In the genomic region with DNA sequence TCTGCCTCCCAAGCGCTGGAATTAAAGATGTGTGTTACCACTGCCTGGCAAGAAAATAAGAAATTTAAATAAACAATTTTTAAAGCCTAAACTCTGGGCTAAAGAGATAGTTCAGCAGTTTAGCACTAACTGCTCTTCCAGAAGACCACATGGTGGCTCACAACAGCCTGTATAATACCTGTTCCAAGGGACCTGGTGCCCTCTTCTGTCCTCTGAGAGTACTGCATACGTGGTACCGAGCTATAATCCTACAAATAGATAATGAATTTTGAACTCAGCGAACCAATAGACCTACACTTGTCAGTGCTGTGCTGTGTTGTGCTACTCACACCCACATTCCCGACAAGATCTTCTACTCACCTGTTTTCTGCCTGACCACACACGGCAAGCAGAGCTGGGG, we compare ENCODE assay signal across 8 mouse cellular contexts. TPM values are rescaled to one million over a fixed set of nuclear protein-coding genes. Genes with fewer than 3 reads are reported as not detected.
DNase-seq lines count a peak whose midpoint lies in the region; ATAC-seq lines count a peak whose summit lies in the region.
"Had no signal": no experiment of that assay in that cellular context is flagged by ENCODE, and none has a peak within 500 bp of the region (broad histone marks: within the 10 kb centered on the region; RNA-seq: fewer than 3 reads in every experiment).

No protein-coding gene starts in this region.

- H3K4me2 ChIP-seq in forebrain, embryonic 13.5 days = no peak overlapping the region
- no peak overlapping the region for H3K4me2 ChIP-seq in hindbrain, embryonic 11.5 days (replicated peaks; ENCODE audit: low read depth, low read length)
- H3K4me2 ChIP-seq: limb, embryonic 12.5 days had no signal

- no peaks in the 10 kb centered on the region for H3K27me3 ChIP-seq in forebrain, embryonic 13.5 days
- H3K27me3 ChIP-seq in hindbrain, embryonic 11.5 days (ENCODE audit: control insufficient read depth, insufficient read depth, low read length) = no peaks in the 10 kb centered on the region
- H3K27me3 ChIP-seq: limb, embryonic 12.5 days had no signal

- DNase-seq in Muller cell, postnatal 12 days (ENCODE audit: inconsistent ontology term) = peak; percentile 39
- DNase-seq in c-Kit-positive CD71-negative TER-119-negative erythroid progenitor cells, embryonic 14.5 days (ENCODE audit: low read depth) = peak; percentile 74
- DNase-seq in hindbrain, embryonic 11.5 days (ENCODE audit: low spot score) = peak; percentile 82
- peak; percentile 42 to 72 for DNase-seq in layer of hippocampus, postnatal 14 days (ENCODE audit: low spot score in 2 of 2)
- peak; percentile 72 for DNase-seq in right cerebral cortex, postnatal 14 days

- H3K4me1 ChIP-seq in forebrain, embryonic 13.5 days = no peaks in the 10 kb centered on the region
- no peaks in the 10 kb centered on the region for H3K4me1 ChIP-seq in hindbrain, embryonic 11.5 days (replicated peaks; ENCODE audit: control insufficient read depth, insufficient read depth, low read length)
- H3K4me1 ChIP-seq: limb, embryonic 12.5 days had no signal

- H3K9ac ChIP-seq in forebrain, embryonic 13.5 days = no peak overlapping the region
- no peak overlapping the region for H3K9ac ChIP-seq in hindbrain, embryonic 11.5 days (ENCODE audit: low read depth, low read length)
- H3K9ac ChIP-seq: limb, embryonic 12.5 days had no signal

- no peaks in the 10 kb centered on the region for H3K36me3 ChIP-seq in forebrain, embryonic 13.5 days (ENCODE audit: poor library complexity, severe bottlenecking)
- H3K36me3 ChIP-seq in hindbrain, embryonic 11.5 days (ENCODE audit: control insufficient read depth, insufficient read depth, low read length) = no peaks in the 10 kb centered on the region
- H3K36me3 ChIP-seq: limb, embryonic 12.5 days had no signal

- no peak overlapping the region for H3K27ac ChIP-seq in forebrain, embryonic 13.5 days
- H3K27ac ChIP-seq in hindbrain, embryonic 11.5 days (ENCODE audit: low read depth, low read length) = no peak overlapping the region
- H3K27ac ChIP-seq: limb, embryonic 12.5 days had no signal

- 15% methylated on average over 6 of the region's 6 CpGs for WGBS in forebrain, embryonic 13.5 days
- WGBS in hindbrain, embryonic 11.5 days = 14% methylated on average over 6 of the region's 6 CpGs

- ATAC-seq in forebrain, embryonic 13.5 days = peak; percentile 70; the same call in 1 of the 2 replicates
- ATAC-seq in hindbrain, embryonic 11.5 days (ENCODE audit: low FRiP score) = 0 out of 2 replicates have a peak, but pooled peaks have one; percentile 47
- peak; percentile 98 for ATAC-seq in megakaryocyte, adult 5-6 weeks (ENCODE audit: poor library complexity, severe bottlenecking)

- no peak overlapping the region for H3K4me3 ChIP-seq in forebrain, embryonic 13.5 days
- H3K4me3 ChIP-seq in hindbrain, embryonic 11.5 days (ENCODE audit: low read depth, low read length) = no peak overlapping the region
- H3K4me3 ChIP-seq: limb, embryonic 12.5 days had no signal

- no peaks in the 10 kb centered on the region for H3K9me3 ChIP-seq in forebrain, embryonic 13.5 days (replicated peaks)
- no peaks in the 10 kb centered on the region for H3K9me3 ChIP-seq in hindbrain, embryonic 11.5 days (ENCODE audit: control insufficient read depth, low read length)
- H3K9me3 ChIP-seq: limb, embryonic 12.5 days had no signal

RNA-seq across cellular contexts. Expression of a gene that starts 5.8 kb away (rescaled TPM):
- 94.9 and 95.4 TPM in 2 replicates for polyA plus RNA-seq in forebrain, embryonic 13.5 days (2015; fragmentation: Nextera tagmentation; extraction: Ambion mirVana)
- 64.5 and 66.4 TPM in 2 replicates for polyA plus RNA-seq in hindbrain, embryonic 11.5 days (2014; fragmentation: Nextera tagmentation; extraction: Ambion mirVana)
- 10 to 100 TPM; 85.7 to 86.1 TPM for total RNA-seq in layer of hippocampus, postnatal 14 days (2021)
- 3.9 and 4.3 TPM in 2 replicates for total RNA-seq in megakaryocyte, adult 5-6 weeks (2015)
- 2.6 and 3.6 TPM in 2 replicates for total RNA-seq in megakaryocyte, adult 5-6 weeks (2017)

RNA-seq across cellular contexts. Expression of a gene that starts 12.2 kb away (rescaled TPM):
- 25.3 and 26.7 TPM in 2 replicates for polyA plus RNA-seq in forebrain, embryonic 13.5 days (2015; fragmentation: Nextera tagmentation; extraction: Ambion mirVana)
- polyA plus RNA-seq in hindbrain, embryonic 11.5 days (2014; fragmentation: Nextera tagmentation; extraction: Ambion mirVana) = 20.5 and 23.8 TPM in 2 replicates
- 10 to 100 TPM; 27.1 to 27.9 TPM for total RNA-seq in layer of hippocampus, postnatal 14 days (2021)
- total RNA-seq in megakaryocyte, adult 5-6 weeks (2015) = 0.71 TPM in 1 of 2 replicates, not detected in the other
- 0.11 TPM in 1 of 2 replicates, not detected in the other for total RNA-seq in megakaryocyte, adult 5-6 weeks (2017)

RNA-seq across cellular contexts. Expression of a gene that starts 20.7 kb away (rescaled TPM):
- polyA plus RNA-seq in forebrain, embryonic 13.5 days (2015; fragmentation: Nextera tagmentation; extraction: Ambion mirVana) = 40.8 and 45.4 TPM in 2 replicates
- polyA plus RNA-seq in hindbrain, embryonic 11.5 days (2014; fragmentation: Nextera tagmentation; extraction: Ambion mirVana) = 51.0 and 52.0 TPM in 2 replicates
- total RNA-seq in layer of hippocampus, postnatal 14 days (2021) = 100 to 1,000 TPM; 119 to 120 TPM
- total RNA-seq in megakaryocyte, adult 5-6 weeks (2015) = 11.6 and 12.3 TPM in 2 replicates
- total RNA-seq in megakaryocyte, adult 5-6 weeks (2017) = 4.6 and 5.4 TPM in 2 replicates

RNA-seq across cellular contexts. Expression of a gene that starts 21.5 kb away (rescaled TPM):
- polyA plus RNA-seq in forebrain, embryonic 13.5 days (2015; fragmentation: Nextera tagmentation; extraction: Ambion mirVana) = 317 and 330 TPM in 2 replicates
- 270 and 295 TPM in 2 replicates for polyA plus RNA-seq in hindbrain, embryonic 11.5 days (2014; fragmentation: Nextera tagmentation; extraction: Ambion mirVana)
- total RNA-seq in layer of hippocampus, postnatal 14 days (2021) = 100 to 1,000 TPM; 189 to 198 TPM
- total RNA-seq in megakaryocyte, adult 5-6 weeks (2015) = 468 and 473 TPM in 2 replicates
- 585 and 627 TPM in 2 replicates for total RNA-seq in megakaryocyte, adult 5-6 weeks (2017)

RNA-seq across cellular contexts. Expression of a gene that starts 21.6 kb away (rescaled TPM):
- 30.9 and 38.1 TPM in 2 replicates for polyA plus RNA-seq in forebrain, embryonic 13.5 days (2015; fragmentation: Nextera tagmentation; extraction: Ambion mirVana)
- polyA plus RNA-seq in hindbrain, embryonic 11.5 days (2014; fragmentation: Nextera tagmentation; extraction: Ambion mirVana) = 31.0 and 35.0 TPM in 2 replicates
- 10 to 100 TPM; 45.3 to 46.8 TPM for total RNA-seq in layer of hippocampus, postnatal 14 days (2021)
- 16.5 and 23.8 TPM in 2 replicates for total RNA-seq in megakaryocyte, adult 5-6 weeks (2015)
- total RNA-seq in megakaryocyte, adult 5-6 weeks (2017) = 6.2 and 8.4 TPM in 2 replicates

Comparison
In these comparisons a context has a peak if more than half of its experiments do, and no peak if none do; other contexts are left out.
1. ATAC-seq: peak in every context shown above with its lines; median percentile 98 in megakaryocyte, adult 5-6 weeks; 70 in forebrain, embryonic 13.5 days; 47 in hindbrain, embryonic 11.5 days.
2. RNA of a gene that starts 5.8 kb away (total RNA-seq): 85.7 to 86.1 TPM in layer of hippocampus, postnatal 14 days; 2.6 to 4.3 TPM in megakaryocyte, adult 5-6 weeks; every median in the first group is over 10 times any median in the second.
3. RNA of a gene that starts 12.2 kb away (total RNA-seq): 27.1 to 27.9 TPM in layer of hippocampus, postnatal 14 days; 0.11 to 0.71 TPM in megakaryocyte, adult 5-6 weeks; every median in the first group is over 10 times any median in the second.
4. RNA of a gene that starts 20.7 kb away (total RNA-seq): 119 to 120 TPM in layer of hippocampus, postnatal 14 days; 4.6 to 12.3 TPM in megakaryocyte, adult 5-6 weeks; every median in the first group is over 4 times any median in the second.
5. Peak in every context shown above with its lines, with median percentiles within 50 percentile points of each other: DNase-seq.